Mouse (Mus musculus) testis, adult 2 months (tissue): ENCODE results near the gene Hoxa1. TPM values are rescaled to one million over a fixed set of nuclear protein-coding genes. Genes with fewer than 3 reads are reported as not detected.

Experiments used
- H3K27ac ChIP-seq: fragments of 200-500 bp; 2 replicates; pipeline ENCODE4 v1.5.1; 2012; ENCODE audit warnings: low read depth, low read length; ENCODE audit not compliant: control insufficient read depth, insufficient read depth
- H3K27me3 ChIP-seq: fragments of 200-500 bp; 2 replicates; pipeline ENCODE4 v1.6.1; 2012; ENCODE audit warnings: mild to moderate bottlenecking, low read length, moderate library complexity; ENCODE audit not compliant: control insufficient read depth, insufficient read depth
- H3K36me3 ChIP-seq: fragments of 200-500 bp; 2 replicates; pipeline ENCODE4 v1.6.1; 2012; ENCODE audit warnings: mild to moderate bottlenecking, low read length; ENCODE audit not compliant: control insufficient read depth, insufficient read depth
- H3K4me1 ChIP-seq: fragments of 200-500 bp; 2 replicates; pipeline ENCODE4 v1.6.1; 2012; ENCODE audit warnings: low read length; ENCODE audit not compliant: control insufficient read depth, insufficient read depth
- H3K4me3 ChIP-seq: fragments of 200-500 bp; 2 replicates; pipeline ENCODE4 v1.5.1; 2012; ENCODE audit warnings: low read depth, mild to moderate bottlenecking, low read length, moderate library complexity, mixed read lengths; ENCODE audit not compliant: control insufficient read depth
- CTCF ChIP-seq: fragments of 200-500 bp; IDR thresholded peaks from 2 replicates; pipeline ENCODE4 v1.5.1; 2012; ENCODE audit warnings: low read depth, mild to moderate bottlenecking, inconsistent platforms, low read length, moderate library complexity; ENCODE audit not compliant: control insufficient read depth, insufficient read depth, insufficient replicate concordance
- POLR2A ChIP-seq: fragments of 200-500 bp; IDR thresholded peaks from 2 replicates; pipeline ENCODE4 v1.6.1; 2012; ENCODE audit warnings: low read depth, mild to moderate bottlenecking, inconsistent platforms, low read length, moderate library complexity; ENCODE audit not compliant: control insufficient read depth
- polyA plus RNA-seq: library from polyadenylated mRNA; depleted of rRNA; stranded (reverse); fragments of >200 nt; gene quantifications from 2 replicates; pipeline ENCODE4 v1.2.3, GENCODE M21; 2012

The Hoxa1 gene
- polyA plus RNA-seq, 1 experiment = 0.14 TPM

DNA sequence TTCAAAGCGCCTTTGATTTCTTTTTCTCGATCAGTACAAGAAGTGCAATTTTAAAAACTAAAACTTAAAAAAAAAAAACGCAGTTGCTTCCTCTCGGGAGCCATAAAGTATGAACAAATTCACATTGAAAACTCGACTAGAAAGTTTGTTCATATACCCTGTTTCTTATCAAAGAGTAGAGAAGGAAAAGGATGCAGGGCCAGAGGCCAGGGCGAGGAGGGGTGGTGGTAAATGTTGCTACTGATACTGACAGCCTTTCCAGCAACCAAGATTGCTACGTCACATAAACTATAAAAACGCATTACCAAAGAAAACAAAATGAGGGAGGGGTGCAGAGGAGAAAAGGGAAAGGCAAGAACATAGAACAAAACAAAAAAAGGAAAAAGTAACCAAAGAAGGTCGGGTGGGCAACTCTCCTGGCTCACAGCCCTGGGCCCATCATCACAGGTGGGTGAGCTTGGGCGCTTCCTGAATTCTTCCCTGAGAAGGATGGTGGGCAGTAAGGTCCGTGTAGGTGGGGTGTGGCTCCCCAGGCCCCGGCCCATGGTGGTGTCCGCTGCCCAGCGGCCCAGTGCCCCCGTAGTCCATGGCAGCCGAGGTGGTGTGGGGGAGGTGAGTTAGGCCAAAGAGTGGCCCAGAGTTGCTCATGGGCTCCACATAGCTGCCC lies 11.5 kb upstream of the Hoxa1 start:
- peak overlapping the region; percentile 47 for H3K4me3 ChIP-seq
- no peak overlapping the region for H3K27ac ChIP-seq
- peaks cover 8% of the 10 kb centered on the region for H3K27me3 ChIP-seq
- TF ChIP-seq CTCF (no peak), POLR2A (no peak)
- no peaks in the 10 kb centered on the region for H3K36me3 ChIP-seq
- H3K4me1 ChIP-seq = peaks cover 23% of the 10 kb centered on the region

DNA sequence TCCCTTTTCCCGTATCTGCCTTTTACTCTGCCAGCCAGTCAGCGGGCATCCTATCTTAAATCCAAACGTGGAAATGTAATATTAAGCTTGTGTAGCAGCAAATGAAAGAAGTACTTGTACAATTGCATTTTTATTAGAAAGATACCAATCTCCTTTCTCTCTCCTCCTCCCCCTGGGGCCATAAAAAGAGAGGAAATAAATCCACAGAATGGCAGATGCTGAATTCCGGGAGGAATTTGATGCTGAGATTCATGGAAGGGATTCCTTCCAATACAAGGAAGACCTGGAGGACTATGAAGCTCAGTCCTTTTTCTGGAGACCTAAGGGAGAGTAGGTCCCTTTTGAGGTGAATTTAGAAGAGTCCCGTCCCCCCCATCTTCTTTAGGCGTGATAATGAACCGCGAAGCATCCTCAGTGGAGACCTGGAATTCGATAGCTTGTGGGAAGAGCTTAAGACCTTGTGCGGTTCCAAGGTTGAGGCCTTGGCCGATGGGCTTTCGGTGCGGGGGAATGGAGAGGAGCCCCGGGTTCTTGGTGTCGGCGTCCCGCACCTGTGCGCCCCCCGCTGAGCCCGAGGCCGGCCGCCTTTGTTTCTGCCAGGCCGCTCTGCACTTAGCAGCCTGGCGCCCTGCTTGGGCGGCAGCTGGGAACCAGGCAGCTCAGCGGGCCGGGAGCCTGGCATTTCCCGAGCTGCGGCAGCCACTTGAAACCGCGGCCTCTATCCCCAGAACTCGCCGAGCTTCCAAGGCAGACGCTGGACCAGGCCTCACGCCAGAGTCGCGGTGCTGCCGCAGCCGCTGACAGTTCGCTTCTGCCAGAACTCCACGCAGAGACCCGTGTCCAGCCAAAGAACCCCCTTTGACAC lies 10.3 kb upstream of the Hoxa1 start:
- no peaks in the 10 kb centered on the region for H3K36me3 ChIP-seq
- no peak overlapping the region for H3K27ac ChIP-seq
- peaks cover 28% of the 10 kb centered on the region for H3K4me1 ChIP-seq
- H3K4me3 ChIP-seq = no peak overlapping the region
- peaks cover 16% of the 10 kb centered on the region for H3K27me3 ChIP-seq
- TF ChIP-seq CTCF (no peak), POLR2A (no peak)

DNA sequence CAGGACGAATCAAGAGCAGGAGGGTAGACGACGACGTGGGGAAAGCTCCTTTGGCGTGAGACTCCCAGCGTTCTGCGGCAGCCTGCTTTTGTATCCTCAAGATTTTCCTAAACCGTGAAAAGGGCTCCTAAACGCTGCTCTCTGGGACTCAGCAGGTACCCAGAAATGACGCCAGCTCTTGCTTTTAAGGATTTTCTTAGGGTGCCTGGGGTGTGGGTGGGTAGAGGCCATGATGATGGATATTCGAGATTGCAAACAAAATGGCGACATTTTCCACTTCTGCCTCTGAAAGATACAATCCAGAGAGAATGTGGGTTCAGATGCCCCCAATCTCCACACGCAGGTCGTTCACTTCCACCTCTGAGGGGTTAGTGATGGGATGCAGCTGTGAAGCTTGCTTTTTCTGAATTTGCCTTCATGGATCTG lies 9.6 kb upstream of the Hoxa1 start:
- no peak overlapping the region for H3K4me3 ChIP-seq
- peaks cover 20% of the 10 kb centered on the region for H3K27me3 ChIP-seq
- peaks cover 29% of the 10 kb centered on the region for H3K4me1 ChIP-seq
- TF ChIP-seq CTCF (no peak), POLR2A (no peak)
- no peaks in the 10 kb centered on the region for H3K36me3 ChIP-seq
- no peak overlapping the region for H3K27ac ChIP-seq

DNA sequence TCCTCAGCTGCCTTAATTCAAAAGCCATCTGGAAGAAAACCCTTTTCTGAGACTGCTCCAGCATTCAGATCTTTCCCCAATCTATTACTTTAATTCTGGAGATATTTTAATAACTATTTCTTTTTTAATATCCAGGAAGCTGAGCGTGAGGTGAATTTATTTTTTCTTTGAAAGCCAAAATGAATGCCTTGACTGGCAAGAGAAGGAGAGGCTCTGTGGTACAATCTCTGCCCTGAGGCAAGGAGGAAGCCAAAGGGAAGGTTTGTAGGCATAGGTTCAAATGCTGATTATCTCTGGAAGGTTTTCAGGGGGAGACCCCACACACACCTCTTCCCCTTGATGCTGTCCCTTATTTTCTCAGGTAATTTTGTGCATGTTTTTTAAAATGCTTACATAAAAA lies 9.1 kb upstream of the Hoxa1 start:
- no peaks in the 10 kb centered on the region for H3K36me3 ChIP-seq
- H3K27me3 ChIP-seq = peaks cover 18% of the 10 kb centered on the region
- no peak overlapping the region for H3K4me3 ChIP-seq
- H3K4me1 ChIP-seq = peaks cover 24% of the 10 kb centered on the region
- H3K27ac ChIP-seq = no peak overlapping the region
- TF ChIP-seq POLR2A (no peak), CTCF (no peak)

DNA sequence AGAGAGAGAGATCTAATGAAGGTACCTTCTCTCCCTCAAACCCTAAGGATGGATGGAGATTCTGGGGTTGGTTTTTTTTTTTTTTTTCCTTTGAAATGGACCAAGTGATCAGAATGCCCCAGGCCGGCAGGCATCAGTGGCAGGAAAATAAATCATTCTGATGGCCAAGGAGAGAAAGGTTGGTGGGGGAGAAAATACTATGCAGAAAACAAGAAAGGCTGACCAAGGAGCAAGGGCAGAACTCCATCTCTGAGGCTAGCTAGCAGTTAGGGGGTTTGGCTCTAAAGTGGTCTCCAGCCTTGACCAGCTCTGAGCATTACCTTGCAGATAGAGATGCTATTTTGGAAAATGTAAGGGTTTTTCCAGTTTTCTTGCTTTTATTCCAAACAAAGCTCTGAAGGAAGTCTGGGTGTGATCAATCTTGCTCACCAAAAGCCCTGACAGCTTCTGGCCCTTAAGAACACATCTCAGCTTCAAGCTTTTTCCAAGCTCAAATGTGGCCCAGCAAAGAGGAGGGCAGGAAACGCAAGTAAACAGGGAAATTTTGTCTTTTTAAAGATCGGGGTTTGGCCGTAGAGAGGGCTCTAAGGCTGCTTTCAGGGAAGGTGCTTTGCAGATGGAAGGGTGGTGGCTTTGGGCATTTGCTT lies 8.4 kb upstream of the Hoxa1 start:
- H3K4me3 ChIP-seq = no peak overlapping the region
- TF ChIP-seq CTCF = no peak
- no peak for TF ChIP-seq POLR2A
- H3K4me1 ChIP-seq = peaks cover 23% of the 10 kb centered on the region
- no peaks in the 10 kb centered on the region for H3K36me3 ChIP-seq
- no peak overlapping the region for H3K27ac ChIP-seq
- H3K27me3 ChIP-seq = peaks cover 18% of the 10 kb centered on the region

DNA sequence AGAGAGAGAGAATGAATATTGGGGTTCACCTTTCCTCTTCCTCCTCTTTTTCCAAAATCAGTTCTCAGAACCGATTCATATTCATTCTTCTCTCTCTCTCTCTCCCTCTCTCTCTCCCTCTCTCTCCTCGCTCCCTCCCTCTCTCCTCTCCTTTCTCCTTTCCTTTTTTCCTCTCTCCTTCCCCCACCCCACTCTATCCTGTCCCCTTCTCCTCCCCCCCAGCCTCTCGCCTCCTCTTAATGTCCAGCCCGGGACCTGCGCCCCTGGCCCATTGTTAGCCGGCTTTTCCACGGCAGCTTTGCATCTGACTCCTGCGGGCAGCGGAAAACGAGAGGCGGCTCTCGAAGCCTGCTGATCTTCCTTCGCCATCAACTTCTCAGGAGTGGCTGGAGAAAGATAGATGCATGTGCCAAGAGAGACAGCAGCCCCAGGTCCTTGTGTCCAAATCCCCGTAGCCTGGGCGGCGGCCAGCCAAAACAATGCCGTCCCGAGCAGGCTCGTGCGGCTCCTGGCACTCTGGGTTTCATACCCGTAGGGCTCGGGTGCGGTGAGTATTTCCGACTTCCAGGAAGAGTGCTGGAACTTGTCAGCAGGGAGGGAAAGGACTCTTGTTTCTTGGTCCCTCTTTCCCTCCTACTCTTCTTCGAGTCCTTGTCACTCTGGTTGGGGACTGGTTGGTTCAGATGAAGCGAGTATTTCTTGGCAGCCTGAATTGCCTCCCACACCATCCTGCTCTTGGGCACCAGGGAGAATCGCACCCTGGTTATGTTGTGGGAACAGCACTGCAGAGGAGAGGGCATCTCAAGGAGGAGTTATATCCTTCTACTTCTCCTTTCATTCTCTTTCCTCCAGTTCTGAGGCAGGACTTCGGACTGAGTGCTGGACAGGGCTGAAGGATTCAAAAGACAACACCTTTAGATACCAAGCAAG lies 7.6 kb upstream of the Hoxa1 start:
- peaks cover 20% of the 10 kb centered on the region for H3K27me3 ChIP-seq
- no peaks in the 10 kb centered on the region for H3K36me3 ChIP-seq
- no peak overlapping the region for H3K27ac ChIP-seq
- H3K4me3 ChIP-seq = no peak overlapping the region
- TF ChIP-seq POLR2A (no peak), CTCF (no peak)
- peaks cover 24% of the 10 kb centered on the region for H3K4me1 ChIP-seq
